In genomic region chr17:66131212-66131611, GRCm38 (mm10) we compare ENCODE assay signal across 10 mouse cellular contexts. TPM values are rescaled to one million over a fixed set of nuclear protein-coding genes. Genes with fewer than 3 reads are reported as not detected.
DNase-seq lines count a peak whose midpoint lies in the region; ATAC-seq and TF ChIP-seq lines count a peak whose summit lies in the region.
"Had no signal": no experiment of that assay in that cellular context is flagged by ENCODE, and none has a peak within 500 bp of the region (broad histone marks: within the 10 kb centered on the region; RNA-seq: fewer than 3 reads in every experiment).

No protein-coding gene starts in this region.

- peak; percentile 26 for DNase-seq in lung, postnatal 10 days
- no peak for DNase-seq in lung, postnatal 36 days
- peak; percentile 90 for DNase-seq in R1 (ENCODE audit: low read depth, low spot score)
- DNase-seq in stomach, postnatal 0 days (ENCODE audit: low spot score): no peak
- no peak for DNase-seq in gastrocnemius, postnatal 36 days
- no peak for DNase-seq in frontal cortex, postnatal 10 days (ENCODE audit: low spot score in 2 of 2)
- no peak for DNase-seq in cerebellum, adult 9-11 months
- DNase-seq: adrenal gland, postnatal 36 days; kidney, adult 8-10 months had no signal

- H3K27me3 ChIP-seq in stomach, postnatal 0 days (ENCODE audit: control insufficient read depth, insufficient read depth, low read length): no peaks in the 10 kb centered on the region

- H3K4me3 ChIP-seq in stomach, postnatal 0 days (ENCODE audit: low read depth, low read length): no peak overlapping the region

- 96% methylated on average over 4 of the region's 4 CpGs for WGBS in stomach, postnatal 0 days

- no peak for TF ChIP-seq EP300 in stomach, postnatal 0 days (optimal IDR thresholded peaks at IDR 0.05)

- ATAC-seq in inflammation-experienced regulatory T-cells, adult 6 months: peak; percentile 63
- no peak for ATAC-seq in stomach, postnatal 0 days (ENCODE audit: low FRiP score, low TSS enrichment)

- no peak overlapping the region for H3K27ac ChIP-seq in stomach, postnatal 0 days (replicated peaks)

- H3K4me2 ChIP-seq in stomach, postnatal 0 days (replicated peaks; ENCODE audit: low read depth): no peak overlapping the region

- no peaks in the 10 kb centered on the region for H3K9me3 ChIP-seq in stomach, postnatal 0 days (ENCODE audit: control insufficient read depth, low read length)

- intact Hi-C loops in gastrocnemius, postnatal 36 days (cut with DNase I): no loop called here

- no peaks in the 10 kb centered on the region for H3K4me1 ChIP-seq in stomach, postnatal 0 days (replicated peaks; ENCODE audit: control insufficient read depth, insufficient read depth)

- TF ChIP-seq CTCF in stomach, postnatal 0 days (IDR thresholded peaks at IDR 0.05; ENCODE audit: low read depth): peak; percentile 51

- no peak overlapping the region for H3K9ac ChIP-seq in stomach, postnatal 0 days (ENCODE audit: low read length)

- H3K36me3 ChIP-seq in stomach, postnatal 0 days (ENCODE audit: control insufficient read depth, insufficient read depth, low read length): peaks cover 25% of the 10 kb centered on the region

RNA-seq across cellular contexts. Expression of gene Ddx11, which starts 7.9 kb away (rescaled TPM):
- polyA plus RNA-seq in inflammation-experienced regulatory T-cells, adult 6 months (2017; shearing (Covaris generic)): 10 to 100 TPM; 13.0 to 16.8 (median 14.9) TPM
- 2.9 TPM in 2 replicates for polyA plus RNA-seq in stomach, postnatal 0 days (2015; fragmentation: Nextera tagmentation; extraction: Ambion mirVana)
- total RNA-seq in gastrocnemius, postnatal 36 days (2021): 1 to 10 TPM in 1 of 2 experiments, under 1 TPM in 1; 0.51 to 1.0 TPM

RNA-seq across cellular contexts. Expression of gene Washc1, which starts 19.9 kb away (rescaled TPM):
- polyA plus RNA-seq in inflammation-experienced regulatory T-cells, adult 6 months (2017; shearing (Covaris generic)): 10 to 100 TPM; 32.2 to 42.5 (median 32.9) TPM
- 27.2 and 27.6 TPM in 2 replicates for polyA plus RNA-seq in stomach, postnatal 0 days (2015; fragmentation: Nextera tagmentation; extraction: Ambion mirVana)
- total RNA-seq in gastrocnemius, postnatal 36 days (2021): 10 to 100 TPM; 15.1 to 17.9 TPM

RNA-seq across cellular contexts. Expression of gene Ndufv2, which starts 29.9 kb away (rescaled TPM):
- polyA plus RNA-seq in inflammation-experienced regulatory T-cells, adult 6 months (2017; shearing (Covaris generic)): 100 to 1,000 TPM; 224 to 258 (median 256) TPM
- polyA plus RNA-seq in stomach, postnatal 0 days (2015; fragmentation: Nextera tagmentation; extraction: Ambion mirVana): 348 and 356 TPM in 2 replicates
- 100 to 1,000 TPM; 678 to 709 TPM for total RNA-seq in gastrocnemius, postnatal 36 days (2021)

RNA-seq across cellular contexts. Expression of gene Ankrd12, which starts 54.3 kb away (rescaled TPM):
- polyA plus RNA-seq in inflammation-experienced regulatory T-cells, adult 6 months (2017; shearing (Covaris generic)): 100 to 1,000 TPM in 2 of 3 experiments, 10 to 100 TPM in 1; 95.5 to 175 (median 163) TPM
- polyA plus RNA-seq in stomach, postnatal 0 days (2015; fragmentation: Nextera tagmentation; extraction: Ambion mirVana): 23.4 and 25.5 TPM in 2 replicates
- 10 to 100 TPM; 10.2 to 14.6 TPM for total RNA-seq in gastrocnemius, postnatal 36 days (2021)

Comparison
In these comparisons a context has a peak if more than half of its experiments do, and no peak if none do; other contexts are left out.
1. DNase-seq: peak in lung, postnatal 10 days (single experiment) and R1 (single experiment); none in lung, postnatal 36 days (single experiment), stomach, postnatal 0 days (single experiment), gastrocnemius, postnatal 36 days (0 of 2), frontal cortex, postnatal 10 days (0 of 2) and cerebellum, adult 9-11 months (single experiment).